Mouse (Mus musculus): ENCODE measurements at regions not wholly inside any gene's neighbourhood (a gene's known extent, or its start where the extent isn't known, plus 50 kb on each side); places are given as distances from the start of the nearest gene placed in this dataset.
"Not testable (repeated sequence)": the region's sequence is repeated elsewhere in the genome, so short reads cannot be mapped to it uniquely, and the experiment has no call there.

- no peak for DNase-seq (ENCODE audit: low spot score in 2 of 2)
Observed at GRCm38 (mm10) chr12:109749256-109749655, 149.1 kb upstream of the Rtl1 start.

DNA sequence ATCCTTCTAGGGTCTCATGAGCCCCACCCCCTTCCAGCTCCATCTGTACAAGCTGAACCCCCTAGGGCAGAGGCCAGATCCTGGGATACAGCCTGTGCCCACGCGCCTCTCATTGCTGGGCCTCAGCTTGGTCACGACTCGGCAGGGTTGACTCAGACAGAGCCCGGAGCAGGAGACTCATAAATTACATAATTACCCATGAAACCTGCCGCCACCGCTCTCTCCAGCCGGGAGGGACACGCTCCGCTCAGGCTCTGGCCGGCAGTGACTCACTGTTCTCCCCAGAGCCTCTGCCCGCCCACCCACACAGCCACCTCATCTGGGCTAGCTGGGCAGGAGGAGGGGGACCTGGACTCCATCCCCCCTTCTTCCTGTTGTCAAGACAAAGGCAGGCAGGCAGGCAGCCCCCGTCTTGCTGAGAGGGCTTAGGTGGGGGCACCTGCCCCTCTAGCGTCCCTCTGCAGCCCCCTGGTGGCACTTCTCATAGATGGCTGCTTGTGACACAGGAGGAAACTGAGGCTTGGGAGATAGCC lies 149.6 kb upstream of the Rtl1 start:
- DNase-seq (ENCODE audit: low spot score in 2 of 2): peak; percentile 70 to 72

GRCm38 (mm10) chr12:109754986-109755385 lies 154.9 kb upstream of the Rtl1 start:
- DNase-seq (ENCODE audit: low spot score in 2 of 2): no peak

GRCm38 (mm10) chr12:109764293-109764692 lies 164.2 kb upstream of the Rtl1 start:
- DNase-seq (ENCODE audit: low spot score in 2 of 2): no peak

DNA sequence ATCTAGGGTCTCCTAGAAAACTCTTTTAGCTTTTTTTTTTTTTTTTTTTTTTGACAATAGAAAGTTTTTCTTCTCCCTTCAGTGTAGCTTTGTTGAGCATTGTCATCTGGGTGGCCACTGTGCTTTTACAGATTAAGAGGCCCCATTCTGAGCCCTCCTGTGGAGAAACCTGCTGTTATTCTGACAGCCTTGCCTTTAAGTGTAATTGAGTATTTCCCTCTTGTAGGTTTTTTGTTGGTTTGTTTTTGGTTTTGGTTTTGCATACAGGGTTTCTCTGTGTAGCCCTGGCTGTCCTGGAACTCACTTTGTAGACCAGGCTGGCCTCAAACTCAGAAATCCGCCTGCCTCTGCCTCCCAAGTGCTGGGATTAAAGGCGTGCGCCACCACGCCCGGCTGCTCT lies 166.5 kb upstream of the Rtl1 start:
- DNase-seq (ENCODE audit: low spot score in 2 of 2): not testable (repeated sequence)

- DNase-seq (ENCODE audit: low spot score in 2 of 2): no peak
Observed at GRCm38 (mm10) chr12:109772543-109772942, 172.4 kb upstream of the Rtl1 start.

- no peak for DNase-seq (ENCODE audit: low spot score in 2 of 2)
Observed at GRCm38 (mm10) chr12:109773909-109774313, 173.8 kb upstream of the Rtl1 start.

GRCm38 (mm10) chr12:109798846-109799245 lies 198.7 kb upstream of the Rtl1 start:
- DNase-seq (ENCODE audit: low spot score in 2 of 2): no peak

GRCm38 (mm10) chr12:109799395-109799794 lies 199.3 kb upstream of the Rtl1 start:
- DNase-seq (ENCODE audit: low spot score in 2 of 2): no peak

DNA sequence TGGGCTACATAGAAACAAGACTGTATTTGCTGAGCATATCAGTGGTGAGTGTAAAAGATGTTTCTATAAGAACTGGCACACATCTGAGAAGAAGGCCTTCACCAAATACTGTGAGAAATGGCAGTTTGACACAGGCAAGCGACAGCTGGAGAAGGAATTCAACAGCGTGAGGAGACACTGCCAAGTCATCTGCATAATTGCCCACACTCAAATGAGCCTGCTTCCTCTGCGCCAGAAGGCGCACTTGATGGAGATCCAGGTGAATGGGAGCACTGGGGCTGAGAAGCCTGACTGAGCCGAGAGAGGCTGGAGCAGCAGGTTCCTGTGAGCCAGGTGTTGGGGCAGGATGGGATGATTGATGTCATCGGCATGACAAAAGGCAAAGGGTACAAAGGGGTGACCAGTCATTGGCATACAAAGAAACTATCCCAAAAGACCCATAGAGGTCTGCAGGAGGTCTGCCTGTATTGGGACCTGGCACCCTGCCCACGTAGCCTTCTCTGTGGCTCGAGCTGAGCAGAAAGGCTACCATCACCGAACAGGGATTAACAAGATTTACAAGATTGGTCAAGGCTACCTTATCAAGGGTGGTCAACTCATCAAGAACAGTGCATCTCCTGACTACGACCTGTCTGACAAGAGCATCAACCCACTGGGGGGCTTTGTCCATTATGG lies 227.2 kb upstream of the Rtl1 start:
- peak; percentile 3 to 29 for DNase-seq (ENCODE audit: low spot score in 2 of 2)

GRCm38 (mm10) chr12:109830303-109831020 lies 230.3 kb upstream of the Rtl1 start:
- no peak for DNase-seq (ENCODE audit: low spot score in 2 of 2)

GRCm38 (mm10) chr12:109832964-109833363 lies 232.8 kb upstream of the Rtl1 start:
- DNase-seq (ENCODE audit: low spot score in 2 of 2): no peak

DNA sequence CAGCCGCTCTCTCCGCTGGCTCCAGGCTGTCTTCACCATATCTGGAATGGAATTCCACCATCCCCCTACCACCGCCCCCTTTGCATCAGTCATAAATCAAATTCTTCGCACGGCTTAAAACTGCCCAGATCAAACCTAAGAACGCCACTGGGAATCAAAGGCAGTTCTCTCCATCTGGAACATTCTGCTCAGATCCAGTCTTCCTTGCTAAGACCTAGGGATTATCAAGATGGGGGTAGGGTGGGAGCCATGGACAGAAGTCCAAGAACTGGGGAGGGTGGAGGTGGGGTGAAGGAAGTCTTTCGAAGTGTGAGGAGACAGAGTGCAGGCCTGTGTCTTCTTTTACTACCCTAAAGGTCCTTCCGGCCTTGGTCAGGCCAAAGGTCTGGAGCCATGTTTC lies 236.4 kb upstream of the Rtl1 start:
- DNase-seq (ENCODE audit: low spot score in 2 of 2): no peak

DNA sequence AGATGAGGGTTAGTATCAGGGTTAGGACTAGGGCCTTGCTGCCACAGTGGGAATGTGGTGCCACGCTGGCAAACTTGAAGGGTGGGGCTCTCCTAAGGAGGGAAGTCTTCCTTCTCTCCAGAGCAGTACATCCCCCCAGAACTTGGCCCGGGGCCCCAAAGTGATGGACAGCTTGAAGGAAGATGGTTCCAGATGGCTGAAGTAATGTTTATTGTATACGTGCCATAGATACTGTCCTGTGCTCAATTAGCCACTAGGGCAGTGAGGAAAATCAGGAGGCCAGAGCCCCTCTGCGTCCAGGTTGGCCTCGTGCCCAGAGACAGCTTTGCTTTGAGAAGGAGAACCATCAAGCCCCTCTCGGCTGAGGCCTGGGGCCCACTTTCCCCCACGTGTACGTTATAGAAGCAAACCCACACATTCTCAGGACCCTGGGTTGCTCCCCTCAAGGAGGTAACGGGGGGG lies 239.0 kb upstream of the Rtl1 start:
- DNase-seq (ENCODE audit: low spot score in 2 of 2): no peak

DNA sequence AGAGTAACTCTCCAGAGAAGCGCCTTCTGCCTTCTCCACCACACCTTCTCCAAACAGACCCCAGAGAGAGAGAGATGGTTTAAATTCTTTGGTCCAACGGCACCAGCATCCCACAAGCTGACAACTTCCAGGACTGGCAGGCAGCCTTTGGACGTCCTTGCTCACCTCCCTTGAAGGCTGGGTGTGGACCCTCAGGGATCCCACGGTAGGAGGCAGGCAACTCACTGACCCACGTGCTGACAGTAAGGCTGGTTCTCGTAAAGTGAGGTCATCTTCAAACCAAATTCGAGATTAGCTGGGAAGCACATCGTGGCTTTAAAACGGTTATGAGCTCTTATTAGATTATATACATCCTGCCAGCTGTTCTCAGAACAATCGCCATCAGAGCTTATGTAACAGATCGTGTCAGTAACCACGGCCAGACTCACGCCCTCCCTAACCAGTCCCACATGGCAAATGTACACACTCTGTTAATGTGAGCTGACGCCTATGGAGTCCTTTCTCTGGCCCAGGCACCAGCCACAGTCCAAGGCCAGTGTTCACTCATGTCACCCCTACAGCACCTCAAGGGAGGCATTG lies 239.9 kb upstream of the Rtl1 start:
- no peak for DNase-seq (ENCODE audit: low spot score in 2 of 2)

DNA sequence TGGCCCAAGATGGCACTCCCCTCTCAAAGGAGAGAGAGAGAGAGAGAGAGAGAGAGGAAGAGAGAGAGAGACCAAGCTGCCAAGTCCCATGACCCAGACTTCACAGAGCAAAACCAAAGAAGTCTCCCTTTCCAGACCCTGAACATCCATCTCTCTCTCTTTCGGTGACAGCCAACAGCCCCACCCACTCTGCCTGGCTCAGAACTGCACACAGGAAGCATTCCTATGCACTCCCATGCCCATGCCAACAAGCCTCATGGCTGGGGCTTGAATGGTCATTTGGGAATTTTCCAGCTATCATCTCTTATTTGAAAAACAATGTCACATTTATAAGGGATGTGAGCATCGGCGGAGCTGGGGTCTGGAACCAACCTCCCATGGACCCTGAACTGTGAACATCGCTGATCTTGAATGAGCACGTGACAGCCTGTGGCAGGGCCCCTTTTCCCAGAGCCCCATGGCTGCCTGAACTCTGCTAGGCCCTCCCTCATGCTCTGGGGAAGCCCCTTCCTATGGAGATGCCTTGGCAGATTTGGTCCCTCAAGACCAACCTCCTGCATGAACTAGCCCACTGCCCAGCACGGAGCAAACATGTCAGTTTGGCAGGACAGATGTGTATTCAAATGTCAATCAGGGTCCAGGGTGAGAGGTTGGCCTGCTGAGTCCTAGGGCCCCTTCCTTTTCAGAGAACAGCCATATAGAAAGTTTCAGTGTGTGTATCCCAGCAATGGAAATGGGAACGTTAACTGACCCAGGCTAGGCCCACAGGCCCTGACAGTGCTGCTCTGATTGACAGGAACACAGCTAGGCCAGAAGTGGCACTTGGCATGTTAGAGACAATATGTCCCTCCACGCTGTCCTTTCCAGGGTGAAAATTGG lies 244.8 kb upstream of the Rtl1 start:
- no peak for DNase-seq (ENCODE audit: low spot score in 2 of 2)

- no peak for DNase-seq (ENCODE audit: low spot score in 2 of 2)
Observed at GRCm38 (mm10) chr12:109845602-109845906, 245.4 kb upstream of the Rtl1 start.

DNA sequence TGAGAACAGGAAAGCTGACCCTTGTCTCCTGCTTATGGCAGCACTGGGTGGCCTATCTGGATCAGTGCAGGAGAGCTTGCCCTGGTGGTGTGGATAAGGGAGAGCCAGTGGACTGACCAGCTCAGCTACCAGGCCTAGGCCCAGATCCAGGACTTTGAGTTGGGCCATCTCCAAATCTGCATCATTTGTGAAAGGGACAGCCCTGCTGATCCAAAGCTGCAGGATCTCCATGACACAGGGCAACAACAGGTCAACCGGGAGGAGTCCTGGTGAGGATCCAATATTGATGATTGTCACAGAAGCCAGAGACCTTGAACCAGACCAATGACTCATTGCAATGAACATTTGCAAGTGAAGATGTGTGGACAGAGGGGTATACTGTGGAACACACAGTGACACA lies 256.2 kb upstream of the Rtl1 start:
- no peak for DNase-seq (ENCODE audit: low spot score in 2 of 2)

GRCm38 (mm10) chr12:109857705-109858104 lies 257.6 kb upstream of the Rtl1 start:
- DNase-seq (ENCODE audit: low spot score in 2 of 2): no peak

- no peak for DNase-seq (ENCODE audit: low spot score in 2 of 2)
Observed at GRCm38 (mm10) chr12:109864826-109865225, 264.7 kb upstream of the Rtl1 start.

GRCm38 (mm10) chr12:109871021-109871420 lies 270.9 kb upstream of the Rtl1 start:
- DNase-seq (ENCODE audit: low spot score in 2 of 2): no peak
